Mouse (Mus musculus) fibroblast of lung, adult 2 months (primary cell): ENCODE results near the gene L3mbtl3.
A peak's percentile ranks its signal among the peaks of the same experiment; 100 is the strongest.

ENCODE experiments used
- DNase-seq: peaks from one replicate; pipeline ENCODE4 v3.0.0-alpha.2; 2011; ENCODE audit warnings: low read depth

L3mbtl3 gene

GRCm38 (mm10) chr10:26337896-26338503 lies 37.8 kb downstream of the L3mbtl3 start:
- no peak for DNase-seq

DNA sequence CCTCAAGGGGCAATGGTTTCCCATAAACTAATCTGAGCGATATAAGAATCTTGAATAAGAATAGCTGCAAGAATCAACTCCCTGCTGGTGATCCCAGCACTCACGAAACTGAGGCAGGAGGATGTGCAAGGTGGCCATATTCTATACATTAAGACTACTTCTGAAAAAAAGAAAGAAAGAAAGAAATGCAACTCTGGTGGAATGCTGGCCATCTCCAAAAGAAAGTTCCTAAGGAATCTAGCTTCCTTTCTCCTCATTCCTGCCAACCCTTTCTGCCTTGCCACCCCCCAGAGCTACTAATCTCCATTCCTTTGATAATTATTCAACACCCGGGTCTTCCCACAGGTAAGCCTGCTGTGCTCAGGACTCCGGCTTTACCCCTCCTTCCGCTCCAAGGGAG lies 41.8 kb downstream of the L3mbtl3 start:
- DNase-seq, result no peak

DNA sequence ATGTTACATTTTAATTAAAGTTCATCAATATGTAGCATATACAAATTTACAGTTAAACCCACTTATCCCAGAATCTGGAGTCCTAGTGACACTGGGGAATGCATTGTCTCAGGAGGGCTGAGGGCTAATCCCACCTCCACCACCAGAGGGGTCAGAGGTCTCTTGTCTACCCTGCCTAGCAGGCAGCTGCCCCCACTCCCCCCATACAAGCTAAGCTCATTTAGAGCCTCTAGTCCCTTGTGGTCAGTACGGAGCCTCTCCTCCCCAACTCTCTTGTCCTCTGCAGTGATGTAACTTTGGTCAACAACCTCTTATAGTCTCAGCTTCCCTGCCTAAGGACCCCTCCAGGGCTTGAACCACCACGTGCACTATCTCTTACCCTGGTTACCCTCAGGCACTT lies 43.0 kb downstream of the L3mbtl3 start:
- no peak for DNase-seq

GRCm38 (mm10) chr10:26328843-26329242 lies 46.9 kb downstream of the L3mbtl3 start:
- no peak for DNase-seq

DNA sequence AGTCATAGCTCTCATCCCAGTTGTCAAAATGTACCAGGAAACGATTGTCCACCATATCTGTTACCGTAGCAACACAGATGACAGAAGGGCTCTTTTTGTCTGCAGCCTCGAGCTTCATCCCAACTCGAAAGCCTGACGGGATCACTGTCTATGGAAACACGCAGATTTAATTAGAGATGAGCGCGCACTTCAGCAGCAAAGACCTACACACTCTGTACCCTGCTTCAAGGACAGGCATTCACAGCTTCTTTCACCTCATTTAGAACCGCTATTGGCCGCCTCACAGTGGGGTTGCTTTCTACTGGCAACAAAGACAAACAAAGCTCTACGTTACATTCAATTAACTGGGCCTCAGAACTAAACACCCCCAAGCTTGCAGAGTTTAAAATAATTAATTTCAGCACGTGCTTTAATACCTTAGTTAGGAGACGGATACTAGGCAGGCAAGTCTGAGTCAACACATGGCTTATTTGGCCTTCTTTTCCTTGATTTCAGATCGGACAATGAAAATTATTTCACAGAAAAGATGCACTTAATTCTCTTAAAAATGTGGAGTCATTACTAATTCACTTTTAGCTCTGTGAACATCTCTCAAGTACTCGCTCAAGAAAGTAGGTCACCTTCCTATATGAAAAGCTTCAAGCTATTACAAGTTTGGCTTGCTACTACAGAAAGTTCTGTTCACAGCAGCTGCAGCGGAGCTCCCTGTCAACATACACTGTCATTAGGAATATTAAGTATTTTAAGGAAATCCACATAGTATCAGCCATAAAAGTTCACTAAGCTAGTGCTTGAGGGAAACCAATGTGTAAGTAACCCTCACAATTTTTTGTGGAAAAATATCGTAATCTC lies 47.9 kb downstream of the L3mbtl3 start:
- no peak for DNase-seq

- no peak for DNase-seq
These were observed 48.5 kb downstream of the L3mbtl3 start for GRCm38 (mm10) chr10:26327291-26327690.

- no peak for DNase-seq
These were observed 50.5 kb downstream of the L3mbtl3 start for GRCm38 (mm10) chr10:26325320-26325719.

DNA sequence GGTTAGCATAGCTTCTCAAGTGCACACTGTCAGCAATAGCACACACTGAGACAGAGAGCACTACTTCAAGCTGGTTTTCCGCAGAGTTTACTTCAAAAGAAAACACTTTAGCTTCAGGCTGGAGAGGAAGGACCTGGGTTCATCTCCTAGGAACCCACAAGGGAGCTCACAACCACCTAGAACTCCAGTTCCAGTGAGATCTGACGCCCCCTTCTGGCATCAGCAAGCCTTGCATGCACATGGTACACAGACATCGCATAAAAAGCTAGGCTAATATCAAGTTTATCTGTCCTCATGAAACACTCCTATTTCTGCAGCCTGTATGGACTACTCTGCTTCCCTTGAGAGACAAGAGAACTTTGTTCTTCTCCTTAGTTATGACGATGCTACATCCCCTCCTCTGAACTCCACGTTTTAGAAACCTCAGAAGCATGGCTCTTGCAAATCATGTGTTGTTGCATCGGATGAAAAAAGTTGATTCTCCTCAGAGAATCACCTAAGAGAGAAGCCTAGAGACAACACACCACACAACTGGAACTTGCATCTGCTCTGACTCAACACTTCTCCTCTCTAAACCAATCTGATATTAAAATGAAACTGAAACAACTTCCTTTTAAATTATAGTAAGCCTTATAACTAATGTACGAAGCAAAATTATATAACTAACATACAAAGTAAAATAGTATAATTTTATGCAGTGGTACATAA lies 53.3 kb downstream of the L3mbtl3 start:
- no peak for DNase-seq

DNA sequence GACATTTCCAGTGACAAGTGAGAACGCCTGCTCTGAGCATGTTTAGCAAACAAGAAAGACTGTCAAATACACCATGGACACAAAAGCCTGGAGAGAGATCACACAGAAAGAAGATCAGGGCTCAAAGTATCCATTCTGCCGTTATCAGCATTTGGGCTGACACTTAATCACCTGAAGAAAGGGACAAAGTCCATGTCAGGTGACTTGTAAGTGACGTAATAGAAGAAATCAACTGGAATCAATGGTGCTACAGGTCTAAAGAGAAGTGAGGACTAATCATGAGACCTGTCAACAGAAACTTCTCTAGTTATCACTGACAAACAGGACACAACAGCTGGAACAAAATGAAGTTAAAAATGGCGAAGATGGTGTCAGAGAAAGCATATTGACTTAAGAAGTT lies 55.1 kb downstream of the L3mbtl3 start:
- DNase-seq, result no peak

GRCm38 (mm10) chr10:26314327-26314726 lies 61.4 kb downstream of the L3mbtl3 start:
- no peak for DNase-seq

DNA sequence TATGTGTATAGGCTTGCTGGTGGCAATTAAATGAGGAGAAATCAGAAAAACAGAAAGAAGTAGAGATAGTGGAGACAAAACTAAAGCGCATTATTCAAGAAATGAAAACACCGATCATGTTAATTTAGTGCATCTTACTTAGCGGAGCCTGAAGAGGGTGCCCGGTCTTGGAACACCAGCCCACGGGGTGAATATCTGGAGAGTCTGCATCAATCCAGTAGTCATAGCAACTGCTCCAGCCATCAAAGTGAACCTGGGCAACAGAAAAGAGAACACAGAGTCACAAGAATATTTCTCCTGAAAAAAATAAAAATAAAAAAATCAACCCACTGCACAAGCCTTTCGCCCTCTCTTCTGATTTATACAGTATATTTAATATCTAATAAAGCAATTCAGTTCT lies 72.3 kb downstream of the L3mbtl3 start:
- DNase-seq, result no peak

DNA sequence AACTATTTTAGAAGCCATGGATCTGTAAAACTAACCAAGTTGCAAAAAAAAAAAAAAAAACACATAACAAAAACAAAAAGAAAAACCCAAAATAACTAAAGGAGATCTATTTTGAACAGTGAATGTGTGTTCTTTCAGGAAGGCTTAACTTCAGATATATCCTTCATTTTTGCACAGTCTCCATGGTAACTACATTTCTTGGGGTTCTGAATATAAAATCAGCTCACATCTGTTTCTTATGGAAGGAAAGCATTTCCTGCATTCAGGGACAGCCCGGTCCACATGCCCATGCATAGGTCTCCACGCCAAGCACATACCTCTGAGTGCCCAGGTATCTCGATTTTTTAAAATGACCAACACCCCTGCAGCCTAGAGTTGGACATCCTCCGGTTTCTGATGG lies 73.4 kb downstream of the L3mbtl3 start:
- DNase-seq, result no peak

GRCm38 (mm10) chr10:26297626-26298025 lies 78.1 kb downstream of the L3mbtl3 start:
- peak; percentile 17 for DNase-seq

GRCm38 (mm10) chr10:26297200-26297599 lies 78.6 kb downstream of the L3mbtl3 start:
- peak; percentile 18 for DNase-seq

GRCm38 (mm10) chr10:26287136-26287535 lies 88.6 kb downstream of the L3mbtl3 start:
- DNase-seq, result no peak

GRCm38 (mm10) chr10:26280009-26280408 lies 95.8 kb downstream of the L3mbtl3 start:
- DNase-seq, result no peak

- no peak for DNase-seq
These were observed 100.4 kb downstream of the L3mbtl3 start for GRCm38 (mm10) chr10:26275414-26275813.

GRCm38 (mm10) chr10:26263744-26264459 lies 111.9 kb downstream of the L3mbtl3 start:
- no peak for DNase-seq

DNA sequence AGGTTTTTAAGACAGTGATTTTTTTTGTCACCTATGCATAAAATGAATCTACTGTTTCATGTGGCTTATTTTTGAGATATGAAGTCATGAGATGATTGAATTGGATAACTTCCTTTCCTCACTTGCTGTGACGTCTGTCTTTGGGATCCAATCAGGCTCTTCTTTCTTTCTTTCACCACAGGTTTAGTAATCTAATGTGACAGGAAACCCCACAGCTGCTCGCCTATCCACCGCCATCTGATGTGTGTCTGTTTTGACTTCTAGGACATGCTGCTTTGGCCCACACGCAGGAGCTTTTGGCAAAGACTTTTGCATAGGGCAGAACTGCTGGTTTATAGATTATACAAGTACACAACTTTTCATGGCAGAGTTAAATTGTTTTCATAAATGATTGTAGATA lies 115.9 kb downstream of the L3mbtl3 start:
- no peak for DNase-seq

DNA sequence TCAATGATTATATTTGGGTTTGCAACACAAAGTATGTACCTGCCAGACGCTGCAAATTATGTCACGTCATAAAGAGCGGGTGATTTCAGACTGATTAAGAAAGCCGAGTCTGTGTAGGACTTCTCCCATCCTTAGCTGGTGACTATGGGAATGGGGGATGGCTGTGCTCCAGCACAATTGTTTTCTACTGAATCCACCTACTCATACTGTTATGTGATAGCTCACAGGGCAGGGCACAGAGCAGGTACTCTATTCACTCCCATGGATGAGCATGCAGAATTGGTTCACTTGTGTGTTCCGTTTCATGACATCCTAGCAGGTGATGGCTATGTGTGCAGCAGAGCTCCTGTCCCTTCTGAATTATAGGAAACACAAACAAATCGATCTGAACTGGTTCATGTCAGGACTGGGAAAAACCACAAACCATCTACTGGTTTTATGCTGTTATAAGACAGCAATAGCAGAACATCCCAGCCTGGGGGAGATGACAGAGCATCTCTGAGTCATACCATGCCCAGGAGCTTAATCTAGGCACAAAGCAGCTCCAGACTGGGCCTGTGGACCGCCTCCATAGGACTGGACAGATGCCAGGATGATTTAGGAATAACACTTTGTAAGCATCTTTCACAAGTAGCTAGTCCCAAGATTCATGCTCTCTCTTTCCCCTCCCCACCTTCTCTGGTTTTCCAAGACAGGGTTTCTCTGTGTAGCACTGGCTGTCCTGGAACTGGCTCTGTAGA lies 126.2 kb downstream of the L3mbtl3 start:
- peak; percentile 30 for DNase-seq

- no peak for DNase-seq
These were observed 131.3 kb downstream of the L3mbtl3 start for GRCm38 (mm10) chr10:26244466-26244865.

DNA sequence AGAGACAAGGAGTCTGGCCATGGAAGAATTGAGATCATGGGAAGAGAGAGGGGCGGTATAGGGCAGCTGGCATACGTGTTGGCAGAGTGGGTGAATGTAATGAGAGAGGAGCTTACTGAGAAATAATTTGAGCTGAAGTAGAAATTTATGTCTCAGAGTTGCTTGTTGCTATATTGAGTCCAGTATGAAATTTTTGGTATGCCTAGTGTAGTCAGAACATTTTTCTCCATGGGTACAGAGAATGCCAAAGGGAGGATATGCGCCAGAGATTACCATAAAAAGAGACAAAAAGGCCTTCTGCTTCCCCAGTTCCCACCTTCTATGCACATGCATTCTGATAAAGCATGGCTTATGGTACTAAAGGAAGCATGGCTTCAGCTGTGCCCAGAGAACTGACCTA lies 132.6 kb downstream of the L3mbtl3 start:
- DNase-seq, result no peak
